Mouse (Mus musculus): ENCODE measurements around the gene Rab11fip4. TPM values are rescaled to one million over a fixed set of nuclear protein-coding genes. Genes with fewer than 3 reads are reported as not detected.

The Rab11fip4 gene
- polyA plus RNA-seq, 1 experiment from 2014 or later, result 1.3 TPM

- no peak overlapping the region for H3K27ac ChIP-seq (ENCODE audit: low read length)
- no peak overlapping the region for H3K4me3 ChIP-seq (ENCODE audit: low read length)
- no peak overlapping the region for H3K9ac ChIP-seq (ENCODE audit: low read depth, low read length)
- no peaks in the 10 kb centered on the region for H3K36me3 ChIP-seq (ENCODE audit: control insufficient read depth, insufficient read depth, low read length)
- 80% methylated on average over 11 of the region's 11 CpGs for WGBS
- H3K27me3 ChIP-seq (replicated peaks; ENCODE audit: control insufficient read depth, insufficient read depth, low read length), result no peaks in the 10 kb centered on the region
- no peaks in the 10 kb centered on the region for H3K9me3 ChIP-seq (ENCODE audit: control insufficient read depth, low read length)
- no peak overlapping the region for H3K4me2 ChIP-seq (ENCODE audit: low read depth, low read length)
- H3K4me1 ChIP-seq (ENCODE audit: control insufficient read depth, insufficient read depth, low read length), result no peaks in the 10 kb centered on the region
- no peak for ATAC-seq
Measured at GRCm38 (mm10) chr11:79746552-79747102, 155.6 kb downstream of the Rab11fip4 start.

MicroRNAs encoded within 50 kb of the gene (microRNA counts, 519-probe panel; counts per million panel counts)
- microRNA mmu-miR-193 (2,284 counts per million, percentile 54 among the panel's probes with 10 or more counts), microRNA mmu-miR-365 (3,331 counts per million, percentile 85 among the panel's probes with 10 or more counts)

Small RNA genes within 50 kb of the gene (microRNA-seq; reads per million reads assigned to microRNA genes)
- gene Mir193a (16.8 reads per million, percentile 27 among the genes with 10 or more reads in this experiment), gene Mir365-2 (5.0 reads per million, percentile 15 among the genes with 10 or more reads in this experiment)

Other genes with a start within 250 kb of the Rab11fip4 start
- 0.37 and 0.53 TPM in 2 replicates for gene Omg, start 87.1 kb upstream of the Rab11fip4 start, polyA plus RNA-seq (2015; fragmentation: Nextera tagmentation; extraction: Ambion mirVana)
- gene Evi2b, start 67.5 kb upstream of the Rab11fip4 start, polyA plus RNA-seq (2015; fragmentation: Nextera tagmentation; extraction: Ambion mirVana), result 1.0 and 1.1 TPM in 2 replicates
- gene Evi2, start 60.6 kb upstream of the Rab11fip4 start, polyA plus RNA-seq (2015; fragmentation: Nextera tagmentation; extraction: Ambion mirVana), result 0.50 TPM in 2 replicates
- gene Evi2a, start 60.6 kb upstream of the Rab11fip4 start, polyA plus RNA-seq (2015; fragmentation: Nextera tagmentation; extraction: Ambion mirVana), result 2.9 and 3.4 TPM in 2 replicates

All from intestine, embryonic 16.5 days (tissue).